Mouse (Mus musculus) heart, postnatal 0 days (tissue): Measurements from ENCODE around the gene Foxn3. TPM values are rescaled to one million over a fixed set of nuclear protein-coding genes. Genes with fewer than 3 reads are reported as not detected.

Experiments
- ATAC-seq: fragments of 200-750 bp; cut with Nextera tagmentation; 2 replicates; pipeline ENCODE4 v1.8.0; 2017; ENCODE audit warnings: low read depth, moderate number of reproducible peaks, moderate library complexity; ENCODE audit not compliant: insufficient read depth
- DNase-seq: peaks from one replicate; pipeline ENCODE4 v3.0.0-alpha.2; 2016; ENCODE audit warnings: low spot score
- H3K27ac ChIP-seq: fragments of 300-500 bp; sonication (generic); 2 replicates; pipeline ENCODE4 v1.5.1; 2014; ENCODE audit warnings: low read depth, mild to moderate bottlenecking
- H3K27me3 ChIP-seq: fragments of 300-500 bp; sonication (generic); 2 replicates; pipeline ENCODE4 v1.6.1; 2014; ENCODE audit warnings: low read length, mixed read lengths; ENCODE audit not compliant: control insufficient read depth, insufficient read depth
- H3K36me3 ChIP-seq: fragments of 300-500 bp; sonication (generic); replicated peaks from 2 replicates; pipeline ENCODE4 v1.6.1; 2014; ENCODE audit warnings: low read length, mixed read lengths; ENCODE audit not compliant: control insufficient read depth, insufficient read depth
- H3K4me1 ChIP-seq: fragments of 300-500 bp; sonication (generic); 2 replicates; pipeline ENCODE4 v1.6.1; 2014; ENCODE audit warnings: antibody characterized with exemption; ENCODE audit not compliant: control insufficient read depth, insufficient read depth
- H3K4me2 ChIP-seq: fragments of 300-500 bp; sonication (generic); 2 replicates; pipeline ENCODE4 v1.6.1; 2014; ENCODE audit warnings: low read depth, mild to moderate bottlenecking, low read length, moderate library complexity
- H3K4me3 ChIP-seq: fragments of 300-500 bp; sonication (generic); 2 replicates; pipeline ENCODE4 v1.5.1; 2014; ENCODE audit warnings: low read depth, low read length
- H3K9ac ChIP-seq: fragments of 300-500 bp; sonication (generic); replicated peaks from 2 replicates; pipeline ENCODE4 v1.6.1; 2014; ENCODE audit warnings: low read depth, low read length, mixed read lengths
- H3K9me3 ChIP-seq: fragments of 300-500 bp; sonication (generic); replicated peaks from 2 replicates; pipeline ENCODE4 v1.6.1; 2016; ENCODE audit warnings: low read length; ENCODE audit not compliant: control insufficient read depth
- CTCF ChIP-seq: IDR thresholded peaks from 2 replicates; pipeline ENCODE4 v1.5.1; 2016; ENCODE audit warnings: antibody characterized with exemption, control low read depth, low read depth
- EP300 ChIP-seq: IDR thresholded peaks from 2 replicates; pipeline ENCODE4 v1.6.1; 2016; ENCODE audit warnings: antibody characterized with exemption, low read depth
- WGBS: fragments of 180-500 bp; shearing (Covaris S2); extraction: QIAGEN DNeasy Blood & Tissue Kit; methylation state at CpG from one replicate; pipeline ENCODE4 v1.1.7; 2014; 5-methylcytosine and 5-hydroxymethylcytosine counted together
- polyA plus RNA-seq: library from polyadenylated mRNA; unstranded; fragments of >200 nt; fragmentation: Nextera tagmentation; extraction: Ambion mirVana; gene quantifications from 2 replicates; pipeline ENCODE4 v1.2.1, GENCODE M21; 2015
- total RNA-seq: library from RNA; depleted of rRNA; stranded (reverse); fragments of >200 nt; gene quantifications from 2 replicates; pipeline ENCODE4 v1.2.3, GENCODE M21; 2014; ENCODE audit warnings: low replicate concordance

The Foxn3 gene
- total and polyA plus RNA-seq, 2 experiments from 2014 or later: 31.4 to 55.3 TPM

DNA sequence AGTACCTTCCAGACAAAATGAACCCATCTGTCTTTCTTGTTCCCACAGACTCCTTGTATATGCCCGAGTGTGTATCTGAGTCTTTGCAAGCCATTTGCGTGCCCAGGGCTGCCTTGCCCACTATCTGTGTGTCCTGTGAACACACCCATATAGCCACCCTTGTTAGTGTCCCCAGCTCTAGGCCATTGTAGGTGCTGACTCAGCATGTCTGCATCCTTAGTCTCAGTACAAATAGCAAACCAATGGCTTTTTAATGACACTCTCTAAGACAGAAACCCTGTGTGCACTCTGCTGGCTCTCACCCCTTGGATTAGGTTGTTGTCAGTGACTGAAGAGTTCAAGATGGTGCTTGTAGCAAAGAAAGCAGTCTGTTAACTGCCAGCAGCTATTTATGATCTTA lies 33.0 kb upstream of the Foxn3 start:
- no peaks in the 10 kb centered on the region for H3K9me3 ChIP-seq
- H3K4me2 ChIP-seq: no peak overlapping the region
- no peak overlapping the region for H3K9ac ChIP-seq
- H3K27ac ChIP-seq: no peak overlapping the region
- no peak for ATAC-seq
- no peak for DNase-seq
- 78% methylated on average over 2 of the region's 2 CpGs for WGBS
- 0 out of 2 replicates have a peak, but pooled peaks cover 7% of the 10 kb centered on the region for H3K4me1 ChIP-seq
- H3K4me3 ChIP-seq: no peak overlapping the region
- H3K27me3 ChIP-seq: no peaks in the 10 kb centered on the region
- no peak for TF ChIP-seq EP300
- H3K36me3 ChIP-seq: no peaks in the 10 kb centered on the region

GRCm38 (mm10) chr12:99587338-99587737 lies 24.0 kb upstream of the Foxn3 start:
- 71% methylated on average over 3 of the region's 3 CpGs for WGBS
- ATAC-seq (no peak), DNase-seq (no peak)
- no peak for TF ChIP-seq EP300
- no peak for TF ChIP-seq CTCF
- no peak overlapping the region for H3K4me2 ChIP-seq
- H3K4me3 ChIP-seq: no peak overlapping the region
- no peak overlapping the region for H3K27ac ChIP-seq
- H3K4me1 ChIP-seq: 0 out of 2 replicates have a peak, but pooled peaks cover 6% of the 10 kb centered on the region
- no peaks in the 10 kb centered on the region for H3K36me3 ChIP-seq
- no peak overlapping the region for H3K9ac ChIP-seq
- H3K27me3 ChIP-seq: no peaks in the 10 kb centered on the region
- no peaks in the 10 kb centered on the region for H3K9me3 ChIP-seq

GRCm38 (mm10) chr12:99579989-99580388 lies 16.6 kb upstream of the Foxn3 start:
- no peaks in the 10 kb centered on the region for H3K9me3 ChIP-seq
- TF ChIP-seq EP300: no peak
- no peak for TF ChIP-seq CTCF
- ATAC-seq (no peak), DNase-seq (no peak)
- H3K36me3 ChIP-seq: no peaks in the 10 kb centered on the region
- H3K4me2 ChIP-seq: no peak overlapping the region
- H3K27ac ChIP-seq: no peak overlapping the region
- H3K4me3 ChIP-seq: no peak overlapping the region
- H3K9ac ChIP-seq: no peak overlapping the region
- 0 out of 2 replicates have a peak, but pooled peaks cover 11% of the 10 kb centered on the region for H3K4me1 ChIP-seq
- 35% methylated on average over 4 of the region's 4 CpGs for WGBS
- H3K27me3 ChIP-seq: no peaks in the 10 kb centered on the region

DNA sequence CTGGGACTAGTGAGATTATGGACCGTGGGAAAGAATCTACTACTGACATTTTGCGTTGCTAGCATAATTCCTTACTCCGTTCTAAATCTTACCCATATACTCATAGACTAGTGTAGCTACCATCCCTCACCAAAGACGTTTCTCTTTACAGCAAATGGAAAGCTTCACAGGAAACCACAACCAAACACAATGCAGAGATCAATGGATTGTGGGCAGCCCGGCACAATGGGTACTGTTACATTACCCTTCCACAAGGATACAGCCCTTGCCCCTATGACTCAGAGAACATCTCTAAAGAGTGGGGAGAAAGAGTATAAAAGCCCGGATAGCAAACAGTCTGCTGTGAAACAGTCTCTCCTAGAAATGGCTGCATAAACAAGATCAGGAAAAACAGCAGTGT lies 13.3 kb upstream of the Foxn3 start:
- Histone ChIP-seq H3K27me3 (no peaks in the 10 kb centered on the region), H3K4me2 (no peak overlapping the region), H3K36me3 (no peaks in the 10 kb centered on the region), H3K4me1 (0 out of 2 replicates have a peak, but pooled peaks cover 5% of the 10 kb centered on the region), H3K9ac (no peak overlapping the region), H3K4me3 (no peak overlapping the region), H3K9me3 (no peaks in the 10 kb centered on the region), H3K27ac (no peak overlapping the region)
- ATAC-seq (no peak), DNase-seq (no peak)
- WGBS: 56% methylated on average over 6 of the region's 6 CpGs
- TF ChIP-seq EP300: no peak
- TF ChIP-seq CTCF: no peak

- Histone ChIP-seq H3K27ac (no peak overlapping the region), H3K4me2 (no peak overlapping the region), H3K4me1 (0 out of 2 replicates have a peak, but pooled peaks cover 8% of the 10 kb centered on the region), H3K9ac (no peak overlapping the region), H3K36me3 (no peaks in the 10 kb centered on the region), H3K27me3 (no peaks in the 10 kb centered on the region), H3K9me3 (no peaks in the 10 kb centered on the region), H3K4me3 (no peak overlapping the region)
- no peak for TF ChIP-seq EP300
- TF ChIP-seq CTCF: no peak
- WGBS: 55% methylated on average over 13 of the region's 13 CpGs
- DNase-seq: no peak
- ATAC-seq: no peak
These were observed 10.9 kb upstream of the Foxn3 start for GRCm38 (mm10) chr12:99574299-99574698.

DNA sequence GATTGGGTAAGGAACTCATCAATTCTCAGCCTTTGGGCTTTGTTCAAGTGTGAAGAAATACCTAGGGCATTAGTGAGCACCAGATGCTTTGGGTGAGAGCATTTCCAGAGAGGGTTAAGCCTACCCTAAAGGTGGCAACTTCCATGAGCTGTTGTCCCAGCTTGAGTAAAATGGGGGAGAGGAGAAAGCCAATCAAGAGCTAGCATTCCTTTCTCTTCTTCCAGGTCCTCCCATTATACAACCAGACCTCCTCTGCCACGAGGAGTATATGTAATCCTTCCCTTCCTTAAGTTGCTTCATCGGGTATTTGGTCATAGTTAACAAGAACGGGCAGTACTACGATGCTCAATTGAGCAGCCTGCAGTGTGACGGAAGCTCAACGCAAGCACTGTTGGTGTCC lies 9.7 kb upstream of the Foxn3 start:
- no peaks in the 10 kb centered on the region for H3K27me3 ChIP-seq
- DNase-seq (no peak), ATAC-seq (no peak)
- H3K9ac ChIP-seq: no peak overlapping the region
- TF ChIP-seq EP300: no peak
- no peak for TF ChIP-seq CTCF
- H3K9me3 ChIP-seq: no peaks in the 10 kb centered on the region
- no peak overlapping the region for H3K27ac ChIP-seq
- H3K4me1 ChIP-seq: 0 out of 2 replicates have a peak, but pooled peaks cover 8% of the 10 kb centered on the region
- H3K4me2 ChIP-seq: no peak overlapping the region
- WGBS: 92% methylated on average over 6 of the region's 6 CpGs
- H3K4me3 ChIP-seq: no peak overlapping the region
- no peaks in the 10 kb centered on the region for H3K36me3 ChIP-seq
